Mouse (Mus musculus) urinary bladder, postnatal 4 days (tissue): ENCODE data around the gene Dnaaf2.
"Not testable (repeated sequence)": the region's sequence is repeated elsewhere in the genome, so short reads cannot be mapped to it uniquely, and the experiment has no call there.

ENCODE experiments used
- DNase-seq, 2 experiments: peaks; one replicate each; pipeline ENCODE4 v3.0.0; 2021 to 2022; ENCODE audit warnings: low spot score in 2 of 2

The Dnaaf2 gene

DNA sequence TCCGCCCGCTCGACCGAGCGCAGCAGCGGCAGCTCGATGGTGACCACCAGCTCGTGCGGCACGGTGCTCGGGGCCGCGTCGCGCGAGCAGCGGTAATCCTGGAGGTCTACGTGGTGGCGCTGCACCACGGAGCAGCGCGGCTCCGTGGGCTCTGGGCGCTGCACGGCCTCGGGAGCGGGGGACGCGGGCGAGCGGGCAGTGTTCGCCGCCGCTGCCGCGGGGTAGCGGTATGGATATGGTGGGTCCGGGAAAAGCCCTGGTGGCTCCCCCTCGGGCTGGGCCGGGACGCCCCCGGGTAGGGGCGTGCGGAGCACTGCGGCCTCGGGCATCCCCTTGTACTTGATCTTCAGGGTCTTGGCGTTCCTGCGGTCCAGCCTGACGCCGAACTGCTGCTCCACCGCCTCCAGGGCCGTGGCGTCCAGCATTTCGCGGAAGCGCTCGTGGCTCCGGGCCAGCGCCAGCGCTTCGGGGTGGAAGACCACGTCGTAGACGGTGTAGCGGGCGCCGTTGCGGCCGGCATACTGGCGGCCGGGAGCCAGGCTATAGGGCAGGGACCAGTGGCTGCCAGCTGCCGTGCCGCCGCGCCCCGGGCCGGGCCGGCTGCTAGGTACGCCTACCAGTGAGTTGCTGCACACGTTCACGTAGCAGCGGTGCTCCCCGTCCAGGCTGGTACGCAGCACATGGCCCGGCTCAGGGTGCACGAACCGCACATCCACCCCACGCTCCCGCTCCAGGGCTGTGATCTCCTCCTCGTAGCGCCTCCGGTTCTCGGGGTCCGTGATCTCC, 658 bp downstream of the Dnaaf2 start:
- DNase-seq: peak in 1 of 2 experiments; percentile 51

DNA sequence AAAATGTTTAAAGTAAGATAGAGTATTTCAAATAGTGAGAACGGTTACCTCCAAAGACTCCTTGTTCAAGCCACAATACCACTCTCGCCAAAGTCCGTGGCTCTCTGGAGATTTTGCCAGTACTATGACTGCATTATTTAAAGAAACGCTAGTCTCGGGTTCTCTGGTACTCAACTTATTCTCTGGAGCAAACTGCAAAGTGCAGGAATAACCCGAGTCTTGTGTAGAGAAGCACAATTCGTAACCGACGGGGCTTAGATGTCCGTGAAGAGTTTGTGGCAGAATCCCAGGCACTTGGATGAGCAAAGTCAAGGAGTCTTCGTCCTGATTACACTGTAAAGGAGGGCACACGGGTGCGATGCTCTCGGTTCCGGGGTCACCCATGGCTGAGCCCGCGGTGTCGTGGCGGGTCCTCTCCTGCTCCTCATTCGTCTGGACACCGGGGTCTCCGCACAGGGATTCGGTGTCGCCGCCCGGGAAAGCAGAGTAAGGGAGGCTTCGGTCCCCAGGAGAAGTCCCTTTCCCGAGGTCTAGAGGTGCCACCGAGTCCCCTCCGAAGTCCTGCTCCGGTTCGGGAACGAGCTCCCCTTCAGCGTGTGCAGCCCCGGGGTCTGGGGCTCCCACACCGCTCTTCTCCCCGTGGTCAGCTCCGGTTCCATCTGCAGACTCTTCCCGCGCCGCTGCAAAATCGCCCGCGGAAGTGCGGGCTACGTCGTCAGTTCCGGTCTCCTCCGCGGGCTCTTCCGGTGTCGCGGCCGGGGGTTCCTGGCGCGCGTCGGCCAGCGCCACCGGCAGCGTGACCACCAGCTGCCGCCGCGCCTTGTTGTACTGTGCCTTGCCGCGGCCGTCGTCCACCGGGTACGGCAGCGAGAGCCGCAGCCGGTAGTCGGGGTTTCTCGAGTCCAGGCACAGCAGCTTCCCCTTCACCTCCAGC, 1.5 kb downstream of the Dnaaf2 start, which contains the start of gene Gm49383:
Gm49383 (minus strand) TSS at position 661 of the 934 bp plus-strand sequence.
- DNase-seq: peak; percentile 64 to 76

DNA sequence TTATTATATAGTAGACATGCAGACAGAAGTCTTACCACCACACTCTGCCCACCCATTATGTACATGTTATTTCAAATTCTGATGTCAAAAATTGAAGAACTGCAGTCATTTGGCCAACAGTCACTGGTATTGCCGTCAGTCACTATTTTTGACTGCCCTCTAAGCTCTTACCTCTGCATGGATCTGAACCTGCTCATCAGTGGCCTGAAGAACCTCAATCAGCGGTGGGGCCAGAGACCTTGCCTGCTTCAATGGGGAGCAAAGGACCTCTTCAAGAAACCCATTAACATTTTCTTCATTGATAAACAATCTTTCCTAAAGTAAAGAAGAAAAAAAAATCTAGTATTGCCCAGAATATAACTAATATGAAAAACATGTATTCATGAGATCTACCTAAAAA, 5.6 kb downstream of the Dnaaf2 start:
- DNase-seq: peak in 1 of 2 experiments; percentile 54

DNA sequence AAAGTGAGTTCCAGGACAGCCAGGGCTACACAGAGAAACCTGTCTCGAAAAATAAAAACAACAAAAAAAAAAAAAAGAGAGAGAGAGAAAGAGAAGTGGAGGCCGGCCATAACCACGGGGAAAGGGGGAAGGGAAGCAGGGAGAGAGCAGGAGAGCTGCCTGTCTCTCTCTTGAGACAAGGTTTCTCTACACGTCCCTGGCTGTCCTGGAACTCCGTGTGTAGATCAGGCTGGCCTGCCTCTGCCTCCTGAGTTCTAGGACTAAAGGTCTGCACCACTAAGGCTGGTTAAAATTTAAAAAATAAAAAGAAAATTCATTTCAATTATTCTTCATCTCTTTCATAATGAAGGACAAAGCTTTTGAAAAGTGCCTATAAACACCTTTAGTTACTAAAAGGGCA, 6.8 kb downstream of the Dnaaf2 start:
- DNase-seq: peak in 1 of 2 experiments; percentile 19

DNA sequence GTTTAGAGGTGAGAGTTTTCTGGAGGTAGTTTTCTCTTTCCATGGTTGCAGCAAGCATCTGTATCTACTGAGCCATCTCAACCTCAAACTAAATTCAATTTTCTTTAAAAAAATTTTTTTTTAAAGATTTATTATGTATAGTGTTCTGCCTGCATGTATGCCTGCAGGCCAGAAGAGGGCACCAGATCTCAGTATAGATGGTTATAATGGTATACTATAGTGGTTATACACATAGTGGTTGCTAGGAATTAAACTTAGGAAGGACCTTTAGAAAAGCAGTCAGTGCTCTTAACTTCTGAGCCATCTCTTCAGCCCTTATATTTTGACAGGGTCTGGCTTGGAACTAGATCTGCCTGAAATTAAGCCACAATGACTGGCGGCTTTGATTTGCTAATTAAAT, 7.7 kb downstream of the Dnaaf2 start:
- DNase-seq: no peak

DNA sequence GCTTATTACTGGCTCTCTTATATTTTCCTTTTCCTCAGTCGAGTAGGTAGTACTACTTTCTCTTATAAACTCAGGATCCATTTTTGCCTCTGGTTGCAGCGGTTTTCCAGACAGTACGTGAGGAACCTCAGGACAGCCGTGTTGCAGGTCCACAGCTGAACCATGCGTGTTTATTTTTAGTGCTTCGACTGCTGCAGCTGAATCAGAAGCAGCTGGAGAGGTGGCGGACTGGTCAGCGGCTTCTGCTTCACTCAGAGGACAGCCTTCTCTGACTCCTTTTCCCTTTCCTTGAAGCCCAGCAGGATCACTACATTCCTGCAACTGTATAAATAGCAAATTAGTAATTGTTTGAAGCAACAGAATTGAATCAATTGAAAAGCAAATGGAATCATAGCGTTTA, 8.2 kb downstream of the Dnaaf2 start:
- peak in 1 of 2 experiments; percentile 22 for DNase-seq

DNA sequence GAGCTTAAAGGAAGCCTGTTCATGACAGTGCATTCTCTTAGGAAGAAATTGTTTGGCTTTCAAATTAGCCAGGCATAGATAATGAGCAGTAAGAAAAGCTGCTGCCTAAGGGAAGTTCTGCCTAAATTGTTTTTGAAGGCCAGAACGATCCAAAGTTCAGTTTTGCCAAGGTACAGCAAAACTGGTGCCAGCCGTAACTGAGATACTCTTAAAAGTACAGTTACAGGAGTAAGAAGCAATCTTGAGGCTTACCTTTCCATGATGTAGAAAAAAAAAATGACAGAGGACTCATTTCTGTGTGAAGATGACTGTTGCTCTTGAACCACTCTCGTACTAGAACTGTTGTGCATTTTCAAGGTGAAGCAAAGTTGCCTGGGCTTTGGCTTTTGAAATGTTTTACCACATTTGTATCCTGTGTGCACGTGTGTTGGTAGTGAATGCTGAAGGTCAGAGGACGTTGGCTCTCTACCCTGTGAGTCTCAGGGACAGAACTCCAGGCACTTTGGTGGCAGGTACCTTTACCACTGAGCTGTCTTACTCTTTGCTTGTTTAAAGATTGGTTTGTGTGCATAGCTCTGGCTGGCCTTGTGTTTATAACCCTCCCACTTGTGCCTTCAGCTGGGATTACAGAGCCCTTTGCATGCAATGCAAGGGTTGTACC, 11.3 kb downstream of the Dnaaf2 start:
- DNase-seq: no peak

DNA sequence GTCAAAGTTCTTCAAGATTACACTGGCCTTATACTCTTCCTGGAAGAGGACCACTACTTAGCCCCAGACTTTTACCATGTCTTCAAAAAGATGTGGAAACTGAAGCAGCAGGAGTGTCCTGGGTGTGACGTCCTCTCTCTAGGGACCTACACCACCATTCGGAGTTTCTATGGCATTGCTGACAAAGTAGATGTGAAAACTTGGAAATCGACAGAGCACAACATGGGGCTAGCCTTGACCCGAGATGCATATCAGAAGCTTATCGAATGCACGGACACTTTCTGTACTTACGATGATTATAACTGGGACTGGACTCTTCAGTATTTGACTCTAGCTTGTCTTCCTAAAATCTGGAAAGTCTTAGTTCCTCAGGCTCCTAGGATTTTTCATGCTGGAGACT, 12.9 kb downstream of the Dnaaf2 start:
- DNase-seq: no peak

DNA sequence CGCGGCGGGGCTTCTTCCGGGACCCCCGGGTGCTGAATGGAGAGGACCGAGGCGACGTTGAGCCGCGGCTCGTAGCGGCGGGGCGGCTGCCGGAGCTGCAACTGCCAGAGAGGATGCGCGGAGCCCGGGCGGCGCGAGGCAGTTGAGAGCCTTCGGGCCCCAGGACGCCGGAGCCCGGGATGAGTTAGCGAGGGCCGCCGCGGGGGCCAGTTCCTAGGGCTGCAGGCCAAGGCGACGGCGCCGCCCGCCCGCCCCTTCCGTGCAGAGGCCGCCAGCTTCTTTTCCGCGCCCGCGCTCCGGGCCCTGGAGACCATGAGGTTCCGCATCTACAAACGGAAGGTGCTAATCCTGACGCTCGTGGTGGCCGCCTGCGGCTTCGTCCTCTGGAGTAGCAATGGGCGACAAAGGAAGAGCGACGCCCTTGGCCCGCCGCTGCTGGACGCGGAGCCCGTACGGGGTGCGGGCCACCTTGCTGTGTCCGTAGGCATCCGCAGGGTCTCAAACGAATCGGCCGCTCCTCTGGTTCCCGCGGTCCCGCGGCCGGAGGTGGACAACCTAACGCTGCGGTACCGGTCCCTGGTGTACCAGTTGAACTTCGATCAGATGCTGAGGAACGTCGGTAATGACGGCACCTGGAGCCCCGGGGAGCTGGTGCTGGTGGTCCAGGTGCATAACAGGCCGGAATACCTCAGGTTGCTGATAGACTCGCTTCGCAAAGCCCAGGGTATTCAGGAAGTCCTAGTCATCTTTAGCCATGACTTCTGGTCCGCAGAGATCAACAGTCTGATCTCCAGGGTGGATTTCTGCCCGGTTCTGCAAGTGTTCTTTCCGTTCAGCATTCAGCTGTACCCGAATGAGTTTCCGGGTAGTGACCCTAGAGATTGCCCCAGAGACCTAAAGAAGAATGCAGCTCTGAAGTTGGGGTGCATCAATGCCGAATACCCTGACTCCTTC, 13.6 kb downstream of the Dnaaf2 start:
- peak; percentile 55 to 65 for DNase-seq

DNA sequence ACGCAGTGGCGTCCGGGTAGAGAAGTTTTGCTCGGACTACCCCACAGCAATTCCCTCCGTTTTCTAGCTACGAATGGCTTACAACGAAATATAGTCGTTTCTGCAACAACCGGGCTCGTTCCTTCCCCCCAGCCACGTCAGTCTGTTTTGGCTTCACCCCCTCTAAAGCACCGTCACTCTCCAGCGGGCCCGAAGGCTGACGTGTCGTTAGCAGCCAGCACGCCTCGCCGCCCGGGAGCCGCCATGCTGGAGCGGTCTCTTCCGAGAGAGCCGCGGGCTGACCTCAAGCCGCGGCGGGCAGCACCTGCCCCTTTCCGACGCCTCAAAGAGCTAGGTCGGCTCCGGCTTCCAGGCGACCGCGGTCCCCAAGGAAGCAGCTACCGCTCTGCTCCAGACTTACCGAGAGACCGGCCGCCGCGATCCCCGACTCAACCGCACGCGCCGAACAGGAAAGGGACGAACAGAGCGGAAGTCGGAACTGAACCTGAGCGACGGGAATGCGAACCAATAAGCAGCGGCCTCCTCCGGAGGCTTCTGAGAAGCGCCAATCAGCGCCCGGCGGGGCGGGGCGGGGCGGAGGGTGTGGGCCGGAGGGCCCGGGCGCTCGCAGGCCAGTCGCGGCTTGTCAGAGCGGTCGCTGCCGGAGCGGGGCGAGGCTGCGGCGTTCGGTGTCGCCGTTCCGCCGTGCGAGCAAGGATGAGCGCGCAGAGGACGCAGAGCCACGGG, 14.5 kb downstream of the Dnaaf2 start, which contains the start of the genes Rpl36al and Mgat2:
Rpl36al (minus strand) TSS at position 501 of the 726 bp plus-strand sequence.
Mgat2 (plus strand) TSS at position 575 of the 726 bp plus-strand sequence.
- peak; percentile 98 to 100 for DNase-seq

DNA sequence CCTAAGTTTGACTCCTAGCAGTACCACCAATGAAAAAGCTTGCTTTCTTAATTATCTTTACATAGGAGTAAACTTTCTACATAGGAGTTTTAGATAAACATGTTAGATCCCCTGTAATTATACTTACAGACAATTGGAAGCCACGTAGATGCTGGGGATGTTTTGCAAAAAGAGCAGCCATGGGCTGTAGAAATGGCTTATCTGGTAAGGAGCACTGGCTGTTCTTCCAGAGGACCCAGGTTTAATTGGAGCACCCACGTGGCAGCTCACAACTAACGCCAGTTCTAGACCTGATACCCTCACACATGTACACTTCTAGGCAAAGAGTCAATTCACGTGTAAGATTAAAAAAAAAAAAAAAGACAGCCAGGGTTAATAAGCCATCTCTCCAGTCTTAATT, 16.4 kb downstream of the Dnaaf2 start:
- no peak for DNase-seq

DNA sequence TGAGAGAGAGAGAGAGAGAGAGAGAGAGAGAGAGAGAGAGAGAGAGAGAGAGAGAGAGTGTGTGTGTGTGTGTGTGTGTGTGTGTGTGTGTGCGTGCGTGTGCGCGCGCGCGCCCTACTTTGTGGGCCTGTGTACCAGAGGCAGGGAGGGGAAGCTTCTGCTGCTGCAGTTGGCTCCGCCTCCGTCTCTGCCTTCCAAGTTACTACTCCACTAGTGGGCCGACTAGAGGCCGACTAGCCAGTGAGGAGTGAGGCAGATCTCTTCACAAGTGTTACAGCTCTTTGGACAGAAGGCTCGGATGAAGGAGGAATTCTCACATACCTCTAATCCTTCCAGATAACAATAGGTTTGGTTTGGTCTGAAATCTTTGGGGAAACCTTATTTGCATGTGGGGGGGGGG, 18.9 kb downstream of the Dnaaf2 start:
- DNase-seq: no peak

DNA sequence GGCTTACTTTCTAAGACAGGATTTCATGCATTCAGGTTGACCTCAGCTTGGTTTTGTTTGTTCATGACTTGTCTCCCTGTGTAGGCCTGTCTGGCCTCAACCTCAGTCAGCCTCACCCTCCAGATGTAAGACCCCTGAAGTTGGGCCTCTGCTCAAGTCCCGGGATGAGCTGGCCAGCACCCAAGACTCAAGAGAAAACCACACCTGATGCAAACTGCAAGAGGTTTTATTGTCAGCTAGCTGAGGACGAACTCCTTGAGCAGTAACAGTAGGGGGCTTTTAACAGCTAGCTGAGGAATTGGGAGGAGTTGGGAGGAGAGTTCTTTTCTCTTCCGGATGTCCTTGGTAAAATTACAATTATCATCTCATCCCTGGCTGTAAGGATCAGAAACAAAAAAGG, 20.7 kb downstream of the Dnaaf2 start:
- DNase-seq: no peak

DNA sequence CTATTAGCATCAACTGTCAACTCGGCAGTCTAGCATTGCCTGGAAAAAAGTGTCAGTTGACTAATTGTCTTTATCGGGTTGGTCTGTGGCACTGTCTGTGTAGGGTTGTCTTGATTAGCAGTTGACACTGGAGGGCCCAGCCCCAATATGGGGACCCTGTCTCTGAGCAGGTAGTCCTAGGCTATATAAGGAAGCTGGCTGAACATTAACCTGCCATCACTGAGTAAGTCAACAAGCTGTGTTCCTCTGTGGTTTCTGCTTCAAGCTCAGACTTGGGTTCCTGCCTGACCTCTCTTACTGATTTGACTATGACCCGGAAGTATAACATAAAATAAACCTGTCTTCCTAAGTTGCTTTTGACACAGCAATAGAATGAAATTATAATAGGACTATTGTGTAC, 22.3 kb downstream of the Dnaaf2 start:
- DNase-seq: no peak

DNA sequence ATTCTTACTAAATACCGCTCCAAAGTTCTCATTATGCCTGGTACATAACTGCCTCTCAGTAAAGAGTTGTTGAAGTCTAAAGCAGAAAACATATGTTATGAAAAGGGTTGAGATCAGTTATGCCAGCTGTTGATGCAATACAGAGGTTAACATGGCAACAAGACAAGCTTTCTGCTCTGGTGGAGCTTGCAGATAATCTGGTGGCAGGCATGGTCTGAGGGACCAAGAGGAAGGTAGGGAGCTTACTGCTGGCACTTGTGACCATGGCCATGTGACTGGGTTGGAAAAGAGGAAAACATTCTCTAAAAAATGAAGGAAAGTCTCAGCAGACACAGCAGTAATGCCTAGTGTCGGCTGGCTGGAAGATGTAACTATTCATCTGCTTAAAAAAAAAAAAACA, 26.9 kb downstream of the Dnaaf2 start:
- DNase-seq: no peak

DNA sequence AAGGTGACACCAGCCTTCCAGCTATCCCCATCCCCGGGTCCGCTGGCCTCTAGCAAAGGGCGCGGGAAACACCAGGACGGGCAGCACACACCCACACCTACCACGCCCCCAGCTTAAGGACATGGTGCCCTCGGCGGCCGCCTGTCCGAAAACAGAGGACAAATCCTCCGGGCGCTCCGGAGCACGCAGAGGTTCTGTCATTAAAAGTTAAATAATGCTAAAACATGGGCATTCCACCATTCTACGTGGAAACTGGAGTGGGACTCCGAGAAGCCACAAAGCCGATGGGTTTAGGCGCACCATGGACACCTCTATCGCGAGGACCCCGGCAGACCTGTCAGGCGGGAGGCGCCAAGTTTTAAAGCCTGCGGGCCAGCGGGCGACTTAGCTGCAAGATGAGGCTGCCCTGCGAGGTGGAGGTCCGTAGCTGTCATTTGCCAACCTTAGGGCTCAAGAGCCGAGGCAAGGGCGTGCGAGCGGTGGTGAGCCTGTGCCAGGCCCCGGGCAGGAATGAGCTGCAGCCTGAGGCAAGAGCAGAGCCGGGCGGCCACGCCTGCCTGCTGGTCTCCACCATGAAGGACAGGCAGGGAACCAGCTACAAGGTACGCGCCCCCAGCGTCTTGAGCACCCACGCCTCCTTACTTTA, 29.6 kb downstream of the Dnaaf2 start, which contains the start of gene Lrr1:
Lrr1 (plus strand) TSS at position 354 of the 646 bp plus-strand sequence.
- DNase-seq: peak; percentile 80 to 83

DNA sequence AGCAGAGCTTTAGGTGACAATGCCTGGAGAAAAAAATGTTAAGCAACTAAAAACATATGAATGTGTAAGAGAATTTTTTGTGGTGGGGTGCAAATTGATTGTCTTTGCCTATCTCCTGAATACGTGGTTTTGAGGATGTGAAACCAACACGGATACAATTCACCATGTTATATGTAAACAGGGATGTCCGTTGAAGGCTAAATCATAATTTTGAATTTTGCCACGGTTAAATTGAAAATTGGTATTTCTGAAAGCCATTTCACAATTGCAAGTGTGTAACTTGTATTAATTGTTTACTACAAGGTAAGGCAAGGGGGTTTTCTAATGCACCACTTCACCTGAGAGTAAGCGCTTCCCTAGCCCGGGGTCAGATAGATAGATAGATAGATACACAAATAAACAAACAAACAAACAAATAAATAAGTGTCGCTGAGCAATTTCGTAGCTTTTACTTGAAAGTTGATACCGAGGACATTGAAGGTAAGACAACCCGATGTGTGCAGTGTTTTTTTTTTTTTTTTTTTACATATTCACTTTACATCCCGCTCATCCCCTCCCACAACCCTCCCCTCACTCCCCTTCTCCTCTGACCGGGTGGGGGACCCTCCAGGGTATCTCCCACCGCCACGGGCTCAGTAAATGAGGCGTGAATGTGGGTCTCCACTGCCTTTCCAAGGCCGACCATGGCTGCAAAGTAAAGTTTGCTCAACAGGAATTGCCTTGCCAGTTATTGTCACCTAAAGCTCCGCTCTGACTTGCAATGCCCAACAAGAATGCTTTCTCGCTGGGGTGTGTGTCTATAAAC, 30.4 kb downstream of the Dnaaf2 start:
- no peak for DNase-seq

DNA sequence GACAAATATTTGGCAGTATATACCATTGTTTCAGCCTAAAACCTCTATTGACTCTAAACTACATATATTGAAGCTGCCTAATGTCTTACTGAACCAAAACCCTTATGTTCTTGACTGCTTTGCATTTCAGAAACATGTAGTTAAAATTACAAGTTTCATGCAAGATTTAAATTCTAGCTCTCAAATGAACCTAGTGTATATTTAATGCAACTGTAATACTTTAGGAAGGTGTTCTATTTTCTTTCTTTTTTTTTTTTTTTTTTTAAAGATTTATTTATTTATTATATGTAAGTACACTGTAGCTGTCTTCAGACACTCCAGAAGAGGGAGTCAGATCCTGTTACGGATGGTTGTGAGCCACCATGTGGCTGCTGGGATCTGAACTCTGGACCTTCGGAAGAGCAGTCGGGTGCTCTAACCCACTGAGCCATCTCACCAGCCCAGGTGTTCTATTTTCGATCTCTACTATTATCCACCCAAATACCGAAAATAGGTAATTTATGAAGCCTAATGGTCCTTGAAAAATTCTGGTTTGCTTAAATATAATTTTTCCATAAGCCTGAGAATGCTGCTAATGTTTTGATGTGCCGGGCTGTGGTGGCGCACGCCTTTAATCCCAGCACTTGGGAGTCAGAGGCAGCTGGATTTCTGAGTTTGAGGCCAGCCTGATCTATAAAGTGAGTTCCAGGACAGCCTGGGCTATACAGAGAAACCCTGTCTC, 31.2 kb downstream of the Dnaaf2 start:
- DNase-seq: not testable (repeated sequence)
